Mouse (Mus musculus): ENCODE data around the gene Rps27.

Rps27 gene

DNA sequence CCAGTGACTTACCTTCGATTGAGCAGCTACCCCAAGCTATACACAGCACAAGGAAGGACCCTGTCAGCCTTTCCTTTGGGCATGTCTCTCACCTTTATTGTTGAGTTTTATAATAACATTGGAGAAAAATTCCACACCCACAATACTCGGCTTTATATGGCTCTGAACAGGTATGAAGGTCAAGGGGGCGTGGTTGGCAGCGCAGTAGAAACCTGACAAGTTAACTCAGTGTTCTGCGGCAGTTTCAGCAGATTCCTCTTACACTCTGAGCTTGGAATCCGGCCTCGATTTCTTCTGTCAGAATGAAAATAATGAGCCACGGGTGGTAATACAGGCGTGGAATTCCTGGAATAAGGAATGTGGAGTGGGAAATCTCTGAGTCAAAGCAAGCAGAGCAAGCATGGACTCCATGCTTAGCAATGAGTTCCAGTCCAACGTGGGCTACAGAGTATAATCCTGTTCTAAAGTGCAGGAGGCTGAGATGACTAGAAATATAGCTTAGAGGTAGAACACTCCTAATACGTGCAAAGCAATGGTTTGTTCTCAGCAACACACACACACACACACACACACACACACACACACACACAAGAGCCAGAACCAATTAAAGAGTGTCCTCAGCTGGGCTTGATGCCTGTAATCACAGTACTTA, 22.5 kb downstream of the Rps27 start:
- no peak for DNase-seq (ENCODE audit: low spot score in 2 of 2)

DNA sequence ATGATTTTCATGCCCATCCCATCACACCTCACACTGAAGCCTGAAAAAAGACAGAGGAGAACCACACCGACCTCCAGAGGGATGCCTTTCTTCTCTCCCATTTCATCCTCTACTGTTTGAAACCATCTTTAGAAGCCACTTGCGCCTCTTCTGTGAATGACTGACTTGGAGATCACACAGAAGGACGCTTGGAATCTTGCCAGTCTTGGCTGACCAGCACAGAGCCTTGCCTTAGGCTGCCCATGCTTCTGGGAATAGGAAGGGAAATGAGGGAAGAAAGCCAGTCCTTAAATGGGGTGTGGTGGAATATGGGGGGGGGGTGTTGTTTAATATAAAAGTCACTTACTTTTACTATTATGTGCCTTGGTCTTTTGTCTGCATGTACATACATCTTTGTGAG, 29.9 kb downstream of the Rps27 start:
- DNase-seq (ENCODE audit: low spot score in 2 of 2), result no peak

DNA sequence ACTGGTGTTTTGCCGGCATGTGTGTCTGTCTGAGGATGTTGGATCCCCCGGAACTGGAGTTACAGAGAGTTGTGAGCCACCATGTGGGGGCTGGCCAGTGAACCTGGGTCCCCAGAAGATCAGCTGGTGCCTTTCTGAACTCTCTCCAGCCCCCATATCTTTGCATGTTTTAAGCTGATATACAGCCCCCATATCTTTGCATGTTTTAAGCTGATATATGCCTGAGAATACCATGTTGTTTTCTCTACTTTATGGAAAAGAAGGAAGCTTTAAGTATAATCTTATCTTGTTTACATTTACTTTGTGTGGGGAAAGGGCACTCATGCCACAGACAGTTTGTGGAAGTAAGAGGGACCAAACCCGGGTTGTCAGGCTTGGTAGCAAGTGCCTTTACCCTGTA, 33.9 kb downstream of the Rps27 start:
- DNase-seq (ENCODE audit: low spot score in 2 of 2), result no peak
